Mouse (Mus musculus): Measurements from ENCODE around the gene Plekhs1. TPM values are rescaled to one million over a fixed set of nuclear protein-coding genes. Genes with fewer than 3 reads are reported as not detected.

The Plekhs1 gene
- 0.09 and 0.18 TPM in 2 replicates for polyA plus RNA-seq (2012; rRNA removed)

- WGBS: 37% methylated on average over 10 of the region's 10 CpGs
- no peak for TF ChIP-seq POLR2A (IDR thresholded peaks at IDR 0.05; ENCODE audit: borderline replicate concordance, extremely low read depth, low read depth, low read length)
- no peak for TF ChIP-seq CTCF (IDR thresholded peaks at IDR 0.05; ENCODE audit: insufficient read depth, low read length)
- no peak for DNase-seq
- no peak within 1 kb of the TSS for H3K4me3 ChIP-seq (replicated peaks; ENCODE audit: extremely low read depth, low read depth, low read length)
- H3K4me1 ChIP-seq (ENCODE audit: control insufficient read depth, insufficient read depth, low read length): no peaks in the 10 kb centered on the region
Measured at GRCm38 (mm10) chr19:56461522-56462101, at the start of gene Plekhs1. Gene Plekhs1, plus strand, starts transcription at chr19:56461640.

GRCm38 (mm10) chr19:56418404-56418803 is 43.0 kb upstream of the Plekhs1 start:
- 78% methylated on average over 4 of the region's 4 CpGs for WGBS
- TF ChIP-seq CTCF (IDR thresholded peaks at IDR 0.05; ENCODE audit: insufficient read depth, low read length) (no peak), POLR2A (IDR thresholded peaks at IDR 0.05; ENCODE audit: borderline replicate concordance, extremely low read depth, low read depth, low read length) (no peak)
- no peak for DNase-seq
- Histone ChIP-seq H3K4me1 (ENCODE audit: control insufficient read depth, insufficient read depth, low read length) (no peaks in the 10 kb centered on the region), H3K4me3 (replicated peaks; ENCODE audit: extremely low read depth, low read depth, low read length) (no peak overlapping the region)

GRCm38 (mm10) chr19:56419452-56419851 is 42.0 kb upstream of the Plekhs1 start:
- TF ChIP-seq POLR2A (IDR thresholded peaks at IDR 0.05; ENCODE audit: borderline replicate concordance, extremely low read depth, low read depth, low read length): no peak
- Histone ChIP-seq H3K4me1 (ENCODE audit: control insufficient read depth, insufficient read depth, low read length) (no peaks in the 10 kb centered on the region), H3K4me3 (replicated peaks; ENCODE audit: extremely low read depth, low read depth, low read length) (no peak overlapping the region)
- 73% methylated on average over 9 of the region's 9 CpGs for whole genome bisulfite sequencing
- no peak for DNase-seq

- Histone ChIP-seq H3K4me1 (ENCODE audit: control insufficient read depth, insufficient read depth, low read length) (no peaks in the 10 kb centered on the region), H3K4me3 (replicated peaks; ENCODE audit: extremely low read depth, low read depth, low read length) (no peak overlapping the region)
- WGBS: 85% methylated on average over 3 of the region's 3 CpGs
- DNase-seq: no peak
- TF ChIP-seq POLR2A (IDR thresholded peaks at IDR 0.05; ENCODE audit: borderline replicate concordance, extremely low read depth, low read depth, low read length): no peak
- TF ChIP-seq CTCF (IDR thresholded peaks at IDR 0.05; ENCODE audit: insufficient read depth, low read length): no peak
Measured at GRCm38 (mm10) chr19:56420345-56420744, 41.1 kb upstream of the Plekhs1 start.

- Histone ChIP-seq H3K4me1 (ENCODE audit: control insufficient read depth, insufficient read depth, low read length) (no peaks in the 10 kb centered on the region), H3K4me3 (replicated peaks; ENCODE audit: extremely low read depth, low read depth, low read length) (no peak overlapping the region)
- 37% methylated on average over 14 of the region's 14 CpGs for WGBS
- TF ChIP-seq CTCF (IDR thresholded peaks at IDR 0.05; ENCODE audit: insufficient read depth, low read length) (peak; percentile 87), POLR2A (IDR thresholded peaks at IDR 0.05; ENCODE audit: borderline replicate concordance, extremely low read depth, low read depth, low read length) (no peak)
- peak; percentile 83 for DNase-seq
Measured at GRCm38 (mm10) chr19:56422476-56423338, 38.7 kb upstream of the Plekhs1 start.

- no peak overlapping the region for H3K4me3 ChIP-seq (replicated peaks; ENCODE audit: extremely low read depth, low read depth, low read length)
- TF ChIP-seq POLR2A (IDR thresholded peaks at IDR 0.05; ENCODE audit: borderline replicate concordance, extremely low read depth, low read depth, low read length): no peak
- TF ChIP-seq CTCF (IDR thresholded peaks at IDR 0.05; ENCODE audit: insufficient read depth, low read length): no peak
- no peaks in the 10 kb centered on the region for H3K4me1 ChIP-seq (ENCODE audit: control insufficient read depth, insufficient read depth, low read length)
- 71% methylated on average over 12 of the region's 12 CpGs for WGBS
- DNase-seq: no peak
Measured at GRCm38 (mm10) chr19:56423370-56423769, 38.1 kb upstream of the Plekhs1 start.

GRCm38 (mm10) chr19:56424606-56425395 is 36.6 kb upstream of the Plekhs1 start:
- Histone ChIP-seq H3K4me1 (ENCODE audit: control insufficient read depth, insufficient read depth, low read length) (no peaks in the 10 kb centered on the region), H3K4me3 (replicated peaks; ENCODE audit: extremely low read depth, low read depth, low read length) (no peak overlapping the region)
- WGBS: 76% methylated on average over 17 of the region's 17 CpGs
- no peak for DNase-seq
- TF ChIP-seq CTCF (IDR thresholded peaks at IDR 0.05; ENCODE audit: insufficient read depth, low read length) (no peak), POLR2A (IDR thresholded peaks at IDR 0.05; ENCODE audit: borderline replicate concordance, extremely low read depth, low read depth, low read length) (no peak)

- TF ChIP-seq CTCF (IDR thresholded peaks at IDR 0.05; ENCODE audit: insufficient read depth, low read length): no peak
- no peak for TF ChIP-seq POLR2A (IDR thresholded peaks at IDR 0.05; ENCODE audit: borderline replicate concordance, extremely low read depth, low read depth, low read length)
- H3K4me3 ChIP-seq (replicated peaks; ENCODE audit: extremely low read depth, low read depth, low read length): no peak overlapping the region
- no peak for DNase-seq
- no peaks in the 10 kb centered on the region for H3K4me1 ChIP-seq (ENCODE audit: control insufficient read depth, insufficient read depth, low read length)
- WGBS: 66% methylated on average over 9 of the region's 9 CpGs
Measured at GRCm38 (mm10) chr19:56425492-56425891, 35.9 kb upstream of the Plekhs1 start.

- DNase-seq: no peak
- TF ChIP-seq CTCF (IDR thresholded peaks at IDR 0.05; ENCODE audit: insufficient read depth, low read length) (no peak), POLR2A (IDR thresholded peaks at IDR 0.05; ENCODE audit: borderline replicate concordance, extremely low read depth, low read depth, low read length) (no peak)
- WGBS: 66% methylated on average over 8 of the region's 8 CpGs
- Histone ChIP-seq H3K4me3 (replicated peaks; ENCODE audit: extremely low read depth, low read depth, low read length) (no peak overlapping the region), H3K4me1 (ENCODE audit: control insufficient read depth, insufficient read depth, low read length) (no peaks in the 10 kb centered on the region)
Measured at GRCm38 (mm10) chr19:56430369-56430768, 31.1 kb upstream of the Plekhs1 start.
